Mouse (Mus musculus) hindbrain, embryonic 16.5 days (tissue): ENCODE measurements around the gene Fcho2. TPM values are rescaled to one million over a fixed set of nuclear protein-coding genes. Genes with fewer than 3 reads are reported as not detected.

ENCODE experiments used
- ATAC-seq: fragments of 200-750 bp; cut with Nextera tagmentation; 2 replicates; pipeline ENCODE4 v1.8.0; 2017; ENCODE audit warnings: moderate TSS enrichment, moderate library complexity
- H3K27ac ChIP-seq: fragments of 300-500 bp; sonication (generic); 2 replicates; pipeline ENCODE4 v1.5.1; 2014; ENCODE audit warnings: low read depth, mild to moderate bottlenecking, control low read depth, low read length, moderate library complexity
- H3K27me3 ChIP-seq: fragments of 300-500 bp; sonication (generic); replicated peaks from 2 replicates; pipeline ENCODE4 v1.6.1; 2014; ENCODE audit warnings: low read length; ENCODE audit not compliant: control insufficient read depth, insufficient read depth
- H3K36me3 ChIP-seq: fragments of 300-500 bp; sonication (generic); 2 replicates; pipeline ENCODE4 v1.6.1; 2014; ENCODE audit warnings: mild to moderate bottlenecking, low read length, moderate library complexity, mixed read lengths; ENCODE audit not compliant: control insufficient read depth, insufficient read depth
- H3K4me1 ChIP-seq: fragments of 300-500 bp; sonication (generic); 2 replicates; pipeline ENCODE4 v1.6.1; 2014; ENCODE audit warnings: low read depth, low read length; ENCODE audit not compliant: control insufficient read depth, insufficient read depth
- H3K4me2 ChIP-seq: fragments of 300-500 bp; sonication (generic); 2 replicates; pipeline ENCODE4 v1.6.1; 2014; ENCODE audit warnings: mild to moderate bottlenecking, low read length, control low read depth, moderate library complexity
- H3K4me3 ChIP-seq: fragments of 300-500 bp; sonication (generic); 2 replicates; pipeline ENCODE4 v1.5.1; 2014; ENCODE audit warnings: mild to moderate bottlenecking, low read length, control low read depth, moderate library complexity
- H3K9ac ChIP-seq: fragments of 300-500 bp; sonication (generic); 2 replicates; pipeline ENCODE4 v1.6.1; 2014; ENCODE audit warnings: low read depth, mild to moderate bottlenecking, control low read depth, low read length, moderate library complexity
- H3K9me3 ChIP-seq: fragments of 300-500 bp; sonication (generic); 2 replicates; pipeline ENCODE4 v1.6.1; 2014; ENCODE audit warnings: mild to moderate bottlenecking, low read length, moderate library complexity; ENCODE audit not compliant: control insufficient read depth
- WGBS: fragments of 180-500 bp; shearing (Covaris S2); extraction: QIAGEN DNeasy Blood & Tissue Kit; methylation state at CpG from one replicate; pipeline ENCODE4 v1.1.7; 2014; 5-methylcytosine and 5-hydroxymethylcytosine counted together
- polyA plus RNA-seq: library from polyadenylated mRNA; unstranded; fragments of >200 nt; fragmentation: Nextera tagmentation; extraction: Ambion mirVana; gene quantifications from 2 replicates; pipeline ENCODE4 v1.2.1, GENCODE M21; 2015

The Fcho2 gene
- polyA plus RNA-seq, 1 experiment from 2014 or later: 21.2 TPM

DNA sequence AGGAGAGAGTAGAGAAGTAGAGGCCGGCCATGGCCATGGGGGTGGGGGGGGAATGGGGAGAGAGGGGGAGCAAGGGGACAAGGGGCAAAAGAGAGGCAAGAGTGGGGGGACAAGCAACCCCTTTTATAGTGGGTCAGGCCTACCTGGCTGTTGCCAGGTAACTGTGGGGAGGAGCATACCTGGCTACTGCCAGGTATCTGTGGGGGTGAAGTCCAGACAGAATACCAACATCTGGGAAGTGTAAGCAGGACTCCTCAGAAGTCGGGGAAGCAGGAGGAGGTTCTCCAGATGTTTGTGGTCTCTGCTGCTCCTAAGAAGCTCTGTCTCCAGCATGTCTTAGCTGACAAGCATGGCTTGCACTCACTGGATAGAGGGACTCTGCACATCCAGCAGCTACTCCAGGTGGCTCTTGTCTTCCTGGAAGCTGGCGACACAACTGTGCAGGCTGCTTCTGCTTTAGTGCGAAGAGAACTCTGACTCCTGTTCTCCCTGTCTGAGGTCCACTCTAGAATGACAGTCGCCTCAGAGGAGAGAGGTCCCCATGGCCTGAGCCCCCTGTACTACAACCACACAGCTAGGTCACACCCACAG lies 134.7 kb downstream of the Fcho2 start:
- no peak overlapping the region for H3K4me2 ChIP-seq
- no peak overlapping the region for H3K9ac ChIP-seq
- H3K27ac ChIP-seq: no peak overlapping the region
- ATAC-seq: no peak
- H3K4me1 ChIP-seq: no peaks in the 10 kb centered on the region
- H3K4me3 ChIP-seq: no peak overlapping the region
- no peaks in the 10 kb centered on the region for H3K9me3 ChIP-seq
- H3K36me3 ChIP-seq: no peaks in the 10 kb centered on the region
- H3K27me3 ChIP-seq: no peaks in the 10 kb centered on the region
- 88% methylated on average over 5 of the region's 5 CpGs for WGBS

DNA sequence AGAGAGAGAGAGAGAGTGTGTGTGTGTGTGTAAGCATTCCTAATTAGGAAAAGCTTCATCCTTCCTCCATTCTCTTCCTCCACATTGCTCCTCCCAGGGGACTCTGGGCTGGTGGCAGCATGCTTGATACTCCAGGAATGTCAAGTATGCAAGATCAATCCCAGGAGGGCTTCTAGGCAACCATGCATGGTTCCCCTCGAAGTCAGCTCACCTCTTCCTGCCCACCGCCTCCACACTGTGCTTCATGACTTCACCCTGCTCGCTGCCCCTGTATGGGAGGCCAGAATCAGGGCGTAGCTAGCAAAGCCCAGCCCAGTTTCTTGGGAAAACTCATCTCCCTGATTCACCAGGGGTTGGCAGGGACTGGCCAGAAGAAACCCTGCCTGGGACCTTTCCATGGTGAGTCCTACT lies 135.6 kb downstream of the Fcho2 start:
- Histone ChIP-seq H3K27me3 (no peaks in the 10 kb centered on the region), H3K9me3 (no peaks in the 10 kb centered on the region; the same call in 1 of the 2 replicates), H3K4me1 (no peaks in the 10 kb centered on the region), H3K4me3 (no peak overlapping the region), H3K4me2 (no peak overlapping the region), H3K9ac (no peak overlapping the region), H3K27ac (no peak overlapping the region), H3K36me3 (no peaks in the 10 kb centered on the region)
- 53% methylated on average over 4 of the region's 4 CpGs for WGBS
- ATAC-seq: no peak

DNA sequence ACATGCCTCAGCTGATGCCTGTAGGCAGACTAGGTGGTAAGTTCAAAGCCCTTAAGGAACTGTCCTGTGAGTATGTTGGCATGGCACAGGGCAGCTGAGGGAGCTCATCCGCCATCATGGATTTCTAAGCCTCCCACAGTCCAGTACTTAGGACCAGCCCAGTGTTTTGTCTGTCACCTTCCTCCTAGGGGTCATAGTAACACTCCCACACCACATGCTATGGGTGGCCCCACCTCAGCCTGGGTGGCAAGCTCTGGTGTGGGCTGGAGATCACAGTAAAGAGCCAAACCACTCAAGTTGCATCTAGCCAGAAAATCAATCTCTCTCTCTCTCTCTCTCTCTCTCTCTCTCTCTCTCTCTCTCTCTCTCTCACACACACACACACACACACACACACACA lies 136.0 kb downstream of the Fcho2 start:
- WGBS: 92% methylated on average over 1 of the region's 1 CpGs
- H3K9me3 ChIP-seq: no peaks in the 10 kb centered on the region; the same call in 1 of the 2 replicates

DNA sequence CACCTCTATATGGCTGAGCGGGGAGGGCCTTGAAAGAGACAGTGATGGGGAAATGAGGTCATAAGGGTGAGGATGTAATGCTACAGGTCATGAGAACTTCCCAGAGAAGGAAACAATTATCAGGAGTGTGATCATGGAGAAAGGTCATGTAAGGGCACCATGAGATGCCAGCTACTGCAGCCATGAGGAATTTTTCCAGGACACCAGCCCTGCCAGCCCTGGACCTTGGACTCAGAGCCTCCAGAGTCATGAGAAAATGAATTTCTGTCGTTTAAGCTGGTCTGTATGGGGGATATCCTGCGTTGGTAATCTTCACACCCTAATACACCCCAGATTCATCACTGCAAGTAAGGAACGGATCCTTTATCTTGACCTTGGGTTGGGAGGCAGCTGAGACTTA lies 141.3 kb downstream of the Fcho2 start:
- Histone ChIP-seq H3K27ac (no peak overlapping the region), H3K4me2 (no peak overlapping the region), H3K4me1 (no peaks in the 10 kb centered on the region), H3K36me3 (no peaks in the 10 kb centered on the region), H3K9me3 (no peaks in the 10 kb centered on the region; the same call in 1 of the 2 replicates), H3K4me3 (no peak overlapping the region), H3K9ac (no peak overlapping the region), H3K27me3 (no peaks in the 10 kb centered on the region)
- WGBS: 78% methylated on average over 4 of the region's 4 CpGs
- ATAC-seq: no peak

More for the DNA sequence above, 136.0 kb downstream of the Fcho2 start:
- no peaks in the 10 kb centered on the region for H3K4me1 ChIP-seq
- no peak overlapping the region for H3K4me3 ChIP-seq
- no peak overlapping the region for H3K9ac ChIP-seq
- H3K27ac ChIP-seq: no peak overlapping the region
- no peak overlapping the region for H3K4me2 ChIP-seq
- H3K36me3 ChIP-seq: no peaks in the 10 kb centered on the region
- ATAC-seq: no peak
- H3K27me3 ChIP-seq: no peaks in the 10 kb centered on the region

Other genes starting within 250 kb of the Fcho2 start
- 0.06 TPM in 1 of 2 replicates, not detected in the other for gene Tmem174, start 178.0 kb downstream of the Fcho2 start, polyA plus RNA-seq
- 0.26 TPM in 1 of 2 replicates, not detected in the other for gene Tmem171, start 120.6 kb downstream of the Fcho2 start, polyA plus RNA-seq
- 36.2 and 41.4 TPM in 2 replicates for gene Tnpo1, start 110.9 kb upstream of the Fcho2 start, polyA plus RNA-seq
- not detected in 2 replicates for gene 1700024P04Rik, start 169.1 kb upstream of the Fcho2 start, polyA plus RNA-seq